Mouse (Mus musculus) heart, postnatal 0 days (tissue): ENCODE measurements at regions not wholly inside any gene's neighbourhood (a gene's known extent, or its start where the extent isn't known, plus 50 kb on each side); places are given as distances from the start of the nearest gene placed in this dataset.

ENCODE experiments used
- CTCF ChIP-seq: IDR thresholded peaks from 2 replicates; pipeline ENCODE4 v1.5.1; 2016; ENCODE audit warnings: antibody characterized with exemption, control low read depth, low read depth
- EP300 ChIP-seq: IDR thresholded peaks from 2 replicates; pipeline ENCODE4 v1.6.1; 2016; ENCODE audit warnings: antibody characterized with exemption, low read depth

DNA sequence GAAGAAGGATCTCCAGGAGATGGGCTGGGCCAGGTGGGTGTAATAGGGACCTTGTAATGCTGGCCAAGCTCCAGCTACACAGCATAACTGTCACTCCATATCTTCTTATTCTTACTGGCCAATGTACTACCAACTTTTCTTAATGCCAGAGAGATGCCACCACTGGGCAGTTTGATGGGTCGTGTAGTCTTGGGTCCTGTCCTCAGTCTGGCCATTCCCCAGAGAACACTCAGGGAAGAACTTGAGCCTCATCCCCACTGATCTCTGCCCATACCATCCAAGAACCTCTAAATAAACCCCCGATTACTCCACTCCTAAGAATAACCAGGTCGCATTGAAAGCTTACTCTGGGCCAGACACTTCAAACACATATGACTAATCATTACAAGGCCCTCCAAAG lies 82.0 kb upstream of the Dusp10 start:
- TF ChIP-seq EP300 (no peak), CTCF (no peak)
